Mouse (Mus musculus) embryonic fibroblast, embryonic 13.5 days (primary cell): ENCODE data around the gene Aven.

Source experiments
- CTCF ChIP-seq: IDR thresholded peaks from 2 replicates; pipeline ENCODE4 v1.5.1; 2011; ENCODE audit warnings: mild to moderate bottlenecking, control low read depth, low read length, moderate library complexity, borderline replicate concordance; ENCODE audit not compliant: insufficient read depth
- POLR2A ChIP-seq: IDR thresholded peaks from 2 replicates; pipeline ENCODE4 v1.6.1; 2011; ENCODE audit warnings: low read depth, mild to moderate bottlenecking, control low read depth, low read length, moderate library complexity

DNA sequence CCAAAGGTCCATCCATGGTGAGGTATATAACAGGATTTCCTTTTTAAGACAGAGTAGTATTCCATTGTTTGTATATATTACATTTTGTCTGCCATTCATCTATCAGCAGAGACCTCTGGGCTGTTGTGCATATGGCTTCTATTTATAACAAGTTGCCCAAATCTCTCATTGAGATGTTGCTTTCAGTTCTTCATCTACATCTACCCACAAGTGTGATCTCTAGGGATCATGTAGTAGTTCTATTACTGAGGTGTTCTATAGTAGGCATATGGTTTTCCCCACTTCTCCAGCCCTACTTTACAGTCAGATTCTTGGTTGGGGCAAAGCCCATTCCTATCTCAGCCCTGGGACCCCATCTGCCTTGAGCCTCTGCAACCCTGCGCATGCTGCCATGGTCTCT is 72.3 kb downstream of the Aven start:
- TF ChIP-seq CTCF: no peak
- no peak for TF ChIP-seq POLR2A
